7 mouse cellular contexts compared by ENCODE assay signal in genomic region chr1:64226001-64226918, GRCm38 (mm10).
A peak's percentile ranks its signal among the peaks of the same experiment; 100 is the strongest.
DNase-seq lines count a peak whose midpoint lies in the region; ATAC-seq lines count a peak whose summit lies in the region.

No protein-coding gene starts in this region.

- peak overlapping the region; percentile 43; the same call in 1 of the 2 replicates for H3K27ac ChIP-seq in intestine, embryonic 14.5 days (ENCODE audit: low read depth)
- H3K27ac ChIP-seq in midbrain, embryonic 16.5 days (ENCODE audit: low read length), result peak overlapping the region; percentile 35; the same call in 1 of the 2 replicates

- peak; percentile 70 for ATAC-seq in intestine, embryonic 14.5 days (replicated peaks; ENCODE audit: low FRiP score, low TSS enrichment, low read depth)
- peak; percentile 44; the same call in 1 of the 2 replicates for ATAC-seq in midbrain, embryonic 16.5 days

- DNase-seq in adrenal gland, postnatal 10 days, result peak; percentile 60
- DNase-seq in embryo, embryonic 10.5 days (ENCODE audit: low spot score), result peak; percentile 72
- peak; percentile 25 for DNase-seq in gastrocnemius, postnatal 10 days
- DNase-seq in intestine, embryonic 14.5 days (ENCODE audit: low spot score), result peak; percentile 70
- DNase-seq in left cerebral cortex, adult 9 months (ENCODE audit: low spot score in 2 of 2), result peak; percentile 26 to 75
- peak; percentile 35 to 42 for DNase-seq in urinary bladder, postnatal 36 days (ENCODE audit: low spot score in 2 of 2)

- peak overlapping the region; percentile 15; the same call in 1 of the 2 replicates for H3K4me2 ChIP-seq in intestine, embryonic 14.5 days (ENCODE audit: low read length)
- peak overlapping the region; percentile 10 for H3K4me2 ChIP-seq in midbrain, embryonic 16.5 days (ENCODE audit: low read length)

- H3K36me3 ChIP-seq in intestine, embryonic 14.5 days (ENCODE audit: control insufficient read depth, insufficient read depth, low read length), result no peaks in the 10 kb centered on the region
- H3K36me3 ChIP-seq in midbrain, embryonic 16.5 days (ENCODE audit: control insufficient read depth, insufficient read depth, low read length), result no peaks in the 10 kb centered on the region

- no peak overlapping the region for H3K9ac ChIP-seq in intestine, embryonic 14.5 days (ENCODE audit: low read length)
- peak overlapping the region; percentile 21; the same call in 1 of the 2 replicates for H3K9ac ChIP-seq in midbrain, embryonic 16.5 days (ENCODE audit: low read depth, low read length)

- H3K4me1 ChIP-seq in intestine, embryonic 14.5 days (replicated peaks; ENCODE audit: control insufficient read depth, insufficient read depth, low read length), result peaks cover 33% of the 10 kb centered on the region
- H3K4me1 ChIP-seq in midbrain, embryonic 16.5 days (ENCODE audit: control insufficient read depth, insufficient read depth, low read length), result peaks cover 41% of the 10 kb centered on the region

- H3K9me3 ChIP-seq in intestine, embryonic 14.5 days (ENCODE audit: control insufficient read depth, low read length), result no peaks in the 10 kb centered on the region
- H3K9me3 ChIP-seq in midbrain, embryonic 16.5 days (replicated peaks; ENCODE audit: control insufficient read depth, low read length, poor library complexity, severe bottlenecking), result no peaks in the 10 kb centered on the region

- H3K4me3 ChIP-seq in intestine, embryonic 14.5 days (ENCODE audit: low read depth, low read length), result no peak overlapping the region
- H3K4me3 ChIP-seq in midbrain, embryonic 16.5 days (ENCODE audit: low read depth, low read length), result no peak overlapping the region

- no peaks in the 10 kb centered on the region for H3K27me3 ChIP-seq in intestine, embryonic 14.5 days (replicated peaks; ENCODE audit: control insufficient read depth, insufficient read depth, low read length)
- H3K27me3 ChIP-seq in midbrain, embryonic 16.5 days (ENCODE audit: control insufficient read depth, insufficient read depth, low read depth, low read length), result no peaks in the 10 kb centered on the region

- 29% methylated on average over 16 of the region's 16 CpGs for WGBS in intestine, embryonic 14.5 days
- 19% methylated on average over 16 of the region's 16 CpGs for WGBS in midbrain, embryonic 16.5 days
